15 mouse cellular contexts compared by ENCODE assay signal in the genomic region with DNA sequence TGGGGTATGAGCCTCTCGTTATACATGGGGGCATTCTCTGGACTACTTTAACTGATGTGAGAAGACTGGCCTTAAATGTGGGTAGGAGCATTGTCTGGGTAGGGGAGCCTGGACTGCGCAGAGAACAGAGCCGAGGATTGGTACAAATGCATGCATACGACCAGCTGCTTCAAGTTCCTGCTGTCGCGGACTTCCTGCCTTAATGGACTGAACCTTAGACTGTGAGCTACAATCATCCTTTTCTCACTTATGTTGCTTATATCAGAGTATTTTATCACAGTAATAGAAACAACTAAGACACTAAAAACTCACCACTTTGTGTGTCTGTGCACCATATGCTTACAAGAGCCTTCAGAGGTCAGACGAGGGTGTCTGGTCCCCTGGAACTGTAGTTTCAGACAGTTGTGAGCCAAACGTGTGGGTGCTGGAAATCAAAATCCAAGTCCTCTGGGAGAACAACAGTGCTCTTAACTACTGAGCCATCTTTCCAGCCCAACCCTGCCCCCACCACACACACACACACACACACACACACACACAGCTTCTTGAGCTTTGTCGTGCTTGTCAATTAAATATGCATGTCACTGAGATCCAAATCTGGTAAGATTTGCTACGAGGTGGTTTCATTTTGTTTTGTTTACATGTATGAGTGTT.
"Had no signal": no experiment of that assay in that cellular context is flagged by ENCODE, and none has a peak within 500 bp of the region (broad histone marks: within the 10 kb centered on the region; RNA-seq: fewer than 3 reads in every experiment).

No protein-coding gene starts in this region.

- H3K36me3 ChIP-seq: limb, embryonic 10.5 days; liver, embryonic 15.5 days; midbrain, embryonic 13.5 days; neural tube, embryonic 12.5 days had no signal

- H3K9ac ChIP-seq: liver, embryonic 15.5 days; midbrain, embryonic 13.5 days; neural tube, embryonic 12.5 days had no signal

- H3K9me3 ChIP-seq: limb, embryonic 10.5 days; liver, embryonic 15.5 days; midbrain, embryonic 13.5 days; neural tube, embryonic 12.5 days had no signal

- H3K27ac ChIP-seq: left cerebral cortex, adult 2 months; limb, embryonic 10.5 days; liver, embryonic 15.5 days; midbrain, embryonic 13.5 days; neural tube, embryonic 12.5 days; stomach, postnatal 0 days had no signal

- H3K27me3 ChIP-seq: liver, embryonic 15.5 days; midbrain, embryonic 13.5 days; neural tube, embryonic 12.5 days had no signal

- ATAC-seq: lung, postnatal 0 days; midbrain, embryonic 13.5 days had no signal

- H3K4me3 ChIP-seq: left cerebral cortex, adult 2 months; limb, embryonic 10.5 days; liver, embryonic 15.5 days; midbrain, embryonic 13.5 days; neural tube, embryonic 12.5 days had no signal

- H3K4me2 ChIP-seq: liver, embryonic 11.5 days; liver, embryonic 15.5 days; midbrain, embryonic 13.5 days; neural tube, embryonic 12.5 days had no signal

- DNase-seq: kidney, adult 18-20 months; kidney, postnatal 10 days; kidney, postnatal 4 days; lung, adult 2 months; lung, postnatal 36 days; right cerebral cortex, postnatal 4 days; thymus, postnatal 4 days had no signal
